Mouse (Mus musculus) MEL (cell line): ENCODE results near the gene Map2k4. TPM values are rescaled to one million over a fixed set of nuclear protein-coding genes. Genes with fewer than 3 reads are reported as not detected.
A peak's percentile ranks its signal among the peaks of the same experiment; 100 is the strongest.

Experiments used
- DNase-seq: peaks from one replicate; pipeline ENCODE4 v3.0.0; 2011; ENCODE audit warnings: low read depth, low spot score
- H3K27ac ChIP-seq: 2 replicates; pipeline ENCODE4 v1.5.1; 2012; ENCODE audit warnings: low read depth, mild to moderate bottlenecking, control low read depth, low read length, moderate library complexity; ENCODE audit not compliant: control insufficient read depth
- H3K27me3 ChIP-seq, 2 experiments: fragments of 150-350 bp in 1 of 2; sonication (generic) in 1 of 2; 2 replicates each; pipeline ENCODE4 v1.6.1; 2012; ENCODE audit warnings: low read length in 2 of 2, mild to moderate bottlenecking in 2 of 2, improper control_type of control experiment in 1 of 2, moderate library complexity in 1 of 2; ENCODE audit not compliant: insufficient read depth in 2 of 2, control insufficient read depth in 1 of 2
- H3K36me3 ChIP-seq, 2 experiments: 2 replicates each; pipeline ENCODE4 v1.6.1; 2012 to 2014; ENCODE audit warnings: low read length in 2 of 2, improper control_type of control experiment in 1 of 2, inconsistent platforms in 1 of 2, mild to moderate bottlenecking in 1 of 2; ENCODE audit not compliant: insufficient read depth in 2 of 2, control insufficient read depth in 1 of 2
- H3K4me1 ChIP-seq, 2 experiments: fragments of 150-350 bp in 1 of 2; sonication (generic) in 1 of 2; 2 replicates each; pipeline ENCODE4 v1.6.1; 2012; ENCODE audit warnings: low read length in 2 of 2, improper control_type of control experiment in 1 of 2, mild to moderate bottlenecking in 1 of 2; ENCODE audit not compliant: insufficient read depth in 2 of 2, control insufficient read depth in 1 of 2
- H3K4me3 ChIP-seq, 2 experiments: fragments of 150-350 bp in 1 of 2; sonication (generic) in 1 of 2; 2 replicates each; pipeline ENCODE4 v1.5.1; 2012; ENCODE audit warnings: low read depth in 2 of 2, low read length in 2 of 2, mild to moderate bottlenecking in 2 of 2, moderate library complexity in 2 of 2, control low read depth in 1 of 2, improper control_type of control experiment in 1 of 2; ENCODE audit not compliant: control insufficient read depth in 1 of 2, insufficient read depth in 1 of 2
- H3K79me2 ChIP-seq: 2 replicates; pipeline ENCODE4 v1.6.1; 2012; ENCODE audit warnings: mild to moderate bottlenecking, low read length, moderate library complexity; ENCODE audit not compliant: control insufficient read depth, poor library complexity, insufficient read depth
- H3K9ac ChIP-seq: 2 replicates; pipeline ENCODE4 v1.6.1; 2012; ENCODE audit warnings: low read depth, mild to moderate bottlenecking, control low read depth, low read length, moderate library complexity; ENCODE audit not compliant: control insufficient read depth, poor library complexity, severe bottlenecking
- H3K9me3 ChIP-seq: fragments of 150-350 bp; sonication (generic); replicated peaks from 2 replicates; pipeline ENCODE4 v1.6.1; 2012; ENCODE audit warnings: mild to moderate bottlenecking, low read length, improper control_type of control experiment, moderate library complexity; ENCODE audit not compliant: insufficient read depth
- BHLHE40 ChIP-seq: IDR thresholded peaks from 2 replicates; pipeline ENCODE4 v1.6.1; 2012; ENCODE audit warnings: low read depth, mild to moderate bottlenecking, inconsistent platforms, low read length, improper control_type of control experiment, borderline replicate concordance
- EP300 ChIP-seq, 2 experiments: IDR thresholded peaks; 2 replicates each; pipeline ENCODE4 v1.6.1; 2011; ENCODE audit warnings: improper control_type of control experiment in 2 of 2, low read length in 2 of 2, low read depth in 1 of 2, mild to moderate bottlenecking in 1 of 2
- ETS1 ChIP-seq: IDR thresholded peaks from 2 replicates; pipeline ENCODE4 v1.6.1; 2012; ENCODE audit warnings: low read depth, mild to moderate bottlenecking, inconsistent platforms, low read length, improper control_type of control experiment, moderate library complexity
- GATA1 ChIP-seq: IDR thresholded peaks from 2 replicates; pipeline ENCODE4 v1.6.1; 2011; ENCODE audit warnings: low read depth, low read length, improper control_type of control experiment
- JUND ChIP-seq: IDR thresholded peaks from 2 replicates; pipeline ENCODE4 v1.6.1; 2011; ENCODE audit warnings: low read depth, mild to moderate bottlenecking, improper control_type of control experiment, low read length
- KAT2A ChIP-seq: conservative IDR thresholded peaks from 2 replicates; pipeline ENCODE4 v1.6.1; 2012; ENCODE audit warnings: low read depth, low read length, improper control_type of control experiment, inconsistent platforms
- MAFK ChIP-seq: IDR thresholded peaks from 2 replicates; pipeline ENCODE4 v1.6.1; 2011; ENCODE audit warnings: low read depth, mild to moderate bottlenecking, low read length, improper control_type of control experiment, borderline replicate concordance
- MXI1 ChIP-seq: IDR thresholded peaks from 2 replicates; pipeline ENCODE4 v1.6.1; 2011; ENCODE audit warnings: mild to moderate bottlenecking, low read depth, low read length, improper control_type of control experiment
- TAL1 ChIP-seq: IDR thresholded peaks from 2 replicates; pipeline ENCODE4 v1.6.1; 2012; ENCODE audit warnings: mild to moderate bottlenecking, inconsistent platforms, low read length, moderate library complexity, mixed read lengths
- TBP ChIP-seq: IDR thresholded peaks from 2 replicates; pipeline ENCODE4 v1.8.0; 2011; ENCODE audit warnings: low read depth, low read length, improper control_type of control experiment
- TCF12 ChIP-seq: IDR thresholded peaks from 2 replicates; pipeline ENCODE4 v1.6.1; 2014; ENCODE audit warnings: low read depth, mild to moderate bottlenecking, inconsistent platforms, low read length, improper control_type of control experiment, moderate library complexity
- UBTF ChIP-seq: IDR thresholded peaks from 2 replicates; pipeline ENCODE4 v1.6.1; 2012; ENCODE audit warnings: low read depth, mild to moderate bottlenecking, inconsistent platforms, low read length, improper control_type of control experiment, moderate library complexity, borderline replicate concordance; ENCODE audit not compliant: insufficient read depth
- USF2 ChIP-seq, 2 experiments: IDR thresholded peaks; 2 replicates each; pipeline ENCODE4 v1.6.1; 2011 to 2012; ENCODE audit warnings: improper control_type of control experiment in 2 of 2, low read length in 2 of 2, borderline replicate concordance in 1 of 2, inconsistent platforms in 1 of 2, low read depth in 1 of 2, mild to moderate bottlenecking in 1 of 2; ENCODE audit not compliant: insufficient read depth in 1 of 2
- polyA plus RNA-seq, 2 experiments: library from polyadenylated mRNA; stranded (reverse) in 1 of 2; unstranded in 1 of 2; fragments of >175 nt in 1 of 2; fragments of >200 nt in 1 of 2; gene quantifications; 2 replicates each; pipeline versions ENCODE4 v1.2.1 to v1.2.4; 2012; ENCODE audit warnings: low replicate concordance in 2 of 2, low read depth in 1 of 2; ENCODE audit not compliant: insufficient read length in 2 of 2, insufficient read depth in 1 of 2, missing spikeins in 1 of 2
- total RNA-seq: library from RNA; depleted of rRNA; stranded (reverse); fragments of 300-350 nt; gene quantifications from 2 replicates; pipeline ENCODE4 v1.2.3, GENCODE M21; 2012

Map2k4 gene
- total and polyA plus RNA-seq, 3 experiments, result 20.0 to 70.7 (median 21.8) TPM

DNA sequence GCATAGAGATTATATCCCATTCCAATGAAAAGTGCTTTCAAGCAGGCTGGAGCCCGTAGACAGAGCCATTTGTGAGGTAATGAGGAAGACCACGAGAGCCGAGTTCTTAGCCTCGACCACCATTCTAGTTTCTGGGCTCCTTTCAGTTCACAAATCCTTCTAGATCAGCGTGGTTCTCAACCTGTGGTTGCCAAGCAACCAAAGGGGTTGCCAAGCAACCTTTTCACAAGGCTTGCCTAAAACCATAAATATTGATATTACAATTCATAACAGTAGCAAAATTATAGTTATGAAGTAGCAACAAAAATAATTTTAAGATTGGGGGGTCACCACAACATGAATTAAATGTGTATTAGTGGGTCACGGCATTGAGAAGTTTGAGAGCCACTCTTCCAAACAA lies 123.2 kb downstream of the Map2k4 start (continued):
- TF ChIP-seq JUND (no peak), BHLHE40 (no peak)
- TF ChIP-seq, all 39 proteins: peak for 0

DNA sequence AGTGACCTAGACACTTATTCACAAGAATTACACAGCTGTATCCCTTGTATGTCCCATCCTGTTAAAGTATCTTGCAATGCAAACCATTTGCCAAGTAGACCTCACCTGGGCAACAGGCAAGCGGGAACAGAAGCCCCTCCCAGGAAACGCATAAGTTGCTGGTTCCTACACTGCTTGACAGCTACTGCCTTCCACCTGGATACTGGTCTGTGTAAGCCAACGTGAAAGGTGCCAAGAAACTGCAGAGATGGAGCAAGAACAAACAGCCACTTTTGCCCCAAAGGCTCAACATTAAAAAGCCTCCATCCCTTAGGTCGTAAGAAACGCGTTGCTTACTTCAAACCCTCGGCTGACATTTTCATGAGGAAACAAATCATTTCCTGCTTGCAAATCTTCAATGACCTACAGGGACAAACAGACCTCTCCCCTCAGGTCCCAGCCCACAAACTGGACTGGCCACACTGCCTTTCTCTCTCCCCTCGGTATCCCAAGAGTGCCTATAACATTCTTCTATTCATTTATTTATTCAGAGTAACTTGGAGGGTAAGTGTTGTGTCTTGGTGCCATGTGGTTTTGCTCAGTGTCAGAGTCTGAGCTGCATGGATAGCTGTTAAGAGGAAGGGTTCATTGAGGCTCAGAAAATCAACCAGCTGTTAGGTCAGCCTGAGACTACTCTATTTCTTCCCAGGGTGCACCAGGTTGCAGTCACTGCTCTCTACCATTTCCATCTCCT lies 126.1 kb downstream of the Map2k4 start:
- H3K9me3 ChIP-seq, result no peaks in the 10 kb centered on the region
- H3K4me3 ChIP-seq, result no peak overlapping the region
- H3K27ac ChIP-seq, result no peak overlapping the region
- H3K79me2 ChIP-seq, result no peaks in the 10 kb centered on the region
- no peak overlapping the region for H3K9ac ChIP-seq
- DNase-seq, result no peak
- no peaks in the 10 kb centered on the region for H3K36me3 ChIP-seq
- no peaks in the 10 kb centered on the region for H3K27me3 ChIP-seq
- no peak for TF ChIP-seq UBTF
- no peaks in the 10 kb centered on the region for H3K4me1 ChIP-seq

DNA sequence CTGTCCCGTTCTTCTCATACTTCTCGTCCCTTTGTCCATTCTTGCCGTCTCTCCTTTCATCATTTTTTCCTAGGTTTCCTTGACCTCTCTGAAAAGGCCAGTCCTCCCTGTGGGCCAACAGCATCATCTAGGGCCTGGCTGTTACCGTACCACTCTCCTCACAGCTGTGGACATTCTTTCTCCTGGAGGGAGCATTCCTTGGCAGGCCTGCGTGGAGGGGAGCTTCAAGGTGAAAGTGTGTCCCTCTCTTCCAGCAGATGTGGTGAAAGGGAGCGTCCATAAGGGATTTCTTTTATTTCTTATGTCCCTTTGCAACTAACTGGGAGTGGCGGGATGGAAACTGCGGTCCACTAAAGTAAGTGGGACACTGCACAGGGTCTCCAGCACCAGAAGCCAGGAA lies 134.2 kb downstream of the Map2k4 start:
- H3K36me3 ChIP-seq, result peaks cover 0 to 24% of the 10 kb centered on the region in 2 experiments; a peak in 2 of 4 replicates
- TF ChIP-seq MAFK (no peak), TAL1 (no peak), TBP (no peak)
- peaks cover 14 to 25% of the 10 kb centered on the region in 2 experiments for H3K4me1 ChIP-seq
- DNase-seq, result no peak
- no peaks in the 10 kb centered on the region for H3K79me2 ChIP-seq
- no peak overlapping the region for H3K27ac ChIP-seq
- H3K9ac ChIP-seq, result no peak overlapping the region
- H3K9me3 ChIP-seq, result no peaks in the 10 kb centered on the region
- no peaks in the 10 kb centered on the region; a peak in 1 of 4 replicates for H3K27me3 ChIP-seq
- no peak overlapping the region for H3K4me3 ChIP-seq

DNA sequence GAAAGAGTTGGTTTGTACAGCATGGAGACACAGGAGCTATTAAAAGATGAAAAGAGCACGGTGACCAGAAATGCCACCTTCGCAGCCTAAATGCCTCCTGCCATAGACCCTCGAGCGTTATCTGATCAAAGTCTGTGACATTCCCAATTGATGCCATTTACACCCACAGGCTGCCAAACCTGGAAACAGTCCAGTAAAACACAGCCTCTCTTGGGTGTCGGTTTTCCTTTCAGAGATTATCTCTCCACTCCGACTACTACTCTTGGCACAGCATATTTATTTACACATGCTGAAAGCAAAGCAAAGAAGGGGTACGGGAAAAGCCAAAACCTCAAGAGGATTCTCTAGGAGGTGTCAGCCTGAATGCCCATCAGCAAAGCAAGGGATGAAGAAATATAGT lies 136.7 kb downstream of the Map2k4 start:
- peak; percentile 30 for DNase-seq
- no peak overlapping the region for H3K27ac ChIP-seq
- no peaks in the 10 kb centered on the region for H3K9me3 ChIP-seq
- H3K27me3 ChIP-seq, result no peaks in the 10 kb centered on the region; a peak in 1 of 4 replicates
- peaks cover 0 to 24% of the 10 kb centered on the region in 2 experiments; a peak in 2 of 4 replicates for H3K36me3 ChIP-seq
- peaks cover 14 to 25% of the 10 kb centered on the region in 2 experiments for H3K4me1 ChIP-seq
- no peak overlapping the region for H3K9ac ChIP-seq
- no peak overlapping the region for H3K4me3 ChIP-seq
- TF ChIP-seq MXI1, result no peak
- TF ChIP-seq ETS1, result peak; percentile 34; the same call in 1 of the 2 replicates
- TF ChIP-seq EP300 (IDR thresholded peaks at IDR 0.05; ENCODE audit: low read depth in 1 of 2, low read length in 2 of 2), result peak; percentile 39 to 52; a peak in 2 of 4 replicates
- peak; percentile 65; the same call in 1 of the 2 replicates for TF ChIP-seq TCF12
- peak; percentile 36; the same call in 1 of the 2 replicates for TF ChIP-seq GATA1
- no peak for TF ChIP-seq KAT2A
- TF ChIP-seq USF2 (IDR thresholded peaks at IDR 0.05; ENCODE audit: borderline replicate concordance in 1 of 2, insufficient read depth in 1 of 2, low read depth in 1 of 2, low read length in 2 of 2), result no peak
- no peaks in the 10 kb centered on the region for H3K79me2 ChIP-seq
